Mouse (Mus musculus) thymus, adult 2 months (tissue): ENCODE results near the gene Tedc2.

Experiments used
- CTCF ChIP-seq: fragments of 200-500 bp; IDR thresholded peaks from 2 replicates; pipeline ENCODE4 v1.5.1; 2012; ENCODE audit warnings: mild to moderate bottlenecking, control low read depth, low read length, moderate library complexity, borderline replicate concordance; ENCODE audit not compliant: control insufficient read depth, poor library complexity, insufficient read depth; ENCODE audit errors: extremely low read depth
- POLR2A ChIP-seq: fragments of 200-500 bp; IDR thresholded peaks from 2 replicates; pipeline ENCODE4 v1.6.1; 2012; ENCODE audit warnings: mild to moderate bottlenecking, low read length, control low read depth, moderate library complexity; ENCODE audit not compliant: control insufficient read depth, poor library complexity, insufficient read depth; ENCODE audit errors: extremely low read depth

DNA sequence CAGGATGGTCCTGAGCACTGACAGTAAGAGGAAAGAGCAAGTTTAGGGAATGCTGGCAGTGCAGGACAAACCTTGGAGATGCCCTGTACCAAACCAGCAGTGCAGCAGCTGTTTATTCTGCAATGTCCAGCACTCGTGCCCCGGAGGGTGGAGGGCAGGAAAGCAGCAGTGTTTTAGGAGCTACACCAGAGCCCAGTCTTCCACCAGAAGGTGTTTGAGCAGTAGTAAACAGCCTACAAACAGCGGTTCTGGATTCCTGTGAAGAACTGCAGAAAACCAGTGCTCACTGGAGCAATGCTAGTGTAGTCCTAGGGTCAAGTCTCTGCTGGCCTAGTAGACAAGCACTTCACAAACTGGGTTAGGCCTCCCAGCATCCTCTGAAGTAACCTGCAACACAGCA lies 46.4 kb downstream of the Tedc2 start:
- TF ChIP-seq CTCF (no peak), POLR2A (no peak)
